Mouse (Mus musculus) thymus, adult 18-20 months (tissue): ENCODE results near the gene Cenpn.
A peak's percentile ranks its signal among the peaks of the same experiment; 100 is the strongest.

Experiments used
- DNase-seq, 2 experiments: peaks; one replicate each; pipeline ENCODE4 v3.0.0; 2022; ENCODE audit warnings: mixed read lengths in 2 of 2

Cenpn gene

GRCm38 (mm10) chr8:116943161-116943554 is 21.6 kb downstream of the Cenpn start, which contains the start of gene Atmin:
Atmin (plus strand) TSS chr8:116943393.
- DNase-seq = peak; percentile 63 to 67

GRCm38 (mm10) chr8:116943555-116944384 is 22.2 kb downstream of the Cenpn start:
- DNase-seq = peak; percentile 28 to 30

- DNase-seq = no peak
Observed at GRCm38 (mm10) chr8:116944385-116944696, 22.8 kb downstream of the Cenpn start.

GRCm38 (mm10) chr8:116945169-116945910 is 23.8 kb downstream of the Cenpn start:
- no peak for DNase-seq

- DNase-seq = no peak
Observed at GRCm38 (mm10) chr8:116946268-116946838, 24.8 kb downstream of the Cenpn start.

GRCm38 (mm10) chr8:116946851-116947250 is 25.3 kb downstream of the Cenpn start:
- no peak for DNase-seq

GRCm38 (mm10) chr8:116947589-116947988 is 26.1 kb downstream of the Cenpn start:
- DNase-seq = no peak

GRCm38 (mm10) chr8:116951369-116951768 is 29.8 kb downstream of the Cenpn start:
- no peak for DNase-seq

GRCm38 (mm10) chr8:116951778-116952177 is 30.2 kb downstream of the Cenpn start:
- DNase-seq = no peak

- DNase-seq = peak; percentile 68 to 74
Observed at GRCm38 (mm10) chr8:116952428-116952827, 30.9 kb downstream of the Cenpn start.

- no peak for DNase-seq
Observed at GRCm38 (mm10) chr8:116954415-116954814, 32.9 kb downstream of the Cenpn start.

- DNase-seq = no peak
Observed at GRCm38 (mm10) chr8:116969531-116969930, 48.0 kb downstream of the Cenpn start.

GRCm38 (mm10) chr8:116975066-116975465 is 53.5 kb downstream of the Cenpn start:
- no peak for DNase-seq

GRCm38 (mm10) chr8:116975606-116976005 is 54.1 kb downstream of the Cenpn start:
- no peak for DNase-seq

- no peak for DNase-seq
Observed at GRCm38 (mm10) chr8:116978052-116978451, 56.5 kb downstream of the Cenpn start.

GRCm38 (mm10) chr8:116978631-116979256 is 57.2 kb downstream of the Cenpn start, which contains the start of gene 1700030J22Rik:
1700030J22Rik (minus strand) TSS chr8:116978959.
- DNase-seq = peak; percentile 96 to 97

GRCm38 (mm10) chr8:116980117-116980516 is 58.6 kb downstream of the Cenpn start:
- DNase-seq = peak in 1 of 2 experiments; percentile 34

- DNase-seq = no peak
Observed at GRCm38 (mm10) chr8:116989842-116990241, 68.3 kb downstream of the Cenpn start.
